Mouse (Mus musculus) liver (tissue): ENCODE results near the gene Scaper.

ENCODE experiments used
- DNase-seq: peaks from one replicate; pipeline ENCODE4 v3.0.0-alpha.2; 2020; ENCODE audit warnings: mixed read lengths

The Scaper gene

GRCm38 (mm10) chr9:55598594-55598993 is 339.3 kb downstream of the Scaper start:
- DNase-seq = no peak

- no peak for DNase-seq
These were observed 351.8 kb downstream of the Scaper start for GRCm38 (mm10) chr9:55586141-55586540.

DNA sequence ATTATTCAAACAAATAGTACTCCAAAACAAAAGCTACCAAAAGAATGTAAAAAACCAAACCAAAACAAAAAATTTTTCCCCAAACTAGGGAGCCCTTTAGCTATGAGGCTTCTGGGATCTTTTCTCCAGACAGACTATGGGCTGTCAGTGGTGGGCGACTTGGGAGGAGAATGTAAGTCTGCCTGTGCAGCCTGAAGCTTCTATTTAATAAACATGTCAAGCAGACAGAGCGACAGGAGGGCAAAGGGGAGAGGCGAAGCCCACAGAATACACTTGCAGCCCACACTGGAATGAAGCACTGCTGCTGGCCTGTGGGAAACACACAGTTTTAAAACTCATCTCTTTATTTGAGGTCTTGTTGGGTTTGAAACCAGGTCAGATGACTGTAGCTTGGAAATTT is 356.5 kb downstream of the Scaper start:
- DNase-seq = no peak

GRCm38 (mm10) chr9:55576571-55576970 is 361.3 kb downstream of the Scaper start:
- DNase-seq = no peak

- no peak for DNase-seq
These were observed 366.8 kb downstream of the Scaper start for GRCm38 (mm10) chr9:55571071-55571470.

GRCm38 (mm10) chr9:55568466-55569159 is 369.3 kb downstream of the Scaper start:
- no peak for DNase-seq

DNA sequence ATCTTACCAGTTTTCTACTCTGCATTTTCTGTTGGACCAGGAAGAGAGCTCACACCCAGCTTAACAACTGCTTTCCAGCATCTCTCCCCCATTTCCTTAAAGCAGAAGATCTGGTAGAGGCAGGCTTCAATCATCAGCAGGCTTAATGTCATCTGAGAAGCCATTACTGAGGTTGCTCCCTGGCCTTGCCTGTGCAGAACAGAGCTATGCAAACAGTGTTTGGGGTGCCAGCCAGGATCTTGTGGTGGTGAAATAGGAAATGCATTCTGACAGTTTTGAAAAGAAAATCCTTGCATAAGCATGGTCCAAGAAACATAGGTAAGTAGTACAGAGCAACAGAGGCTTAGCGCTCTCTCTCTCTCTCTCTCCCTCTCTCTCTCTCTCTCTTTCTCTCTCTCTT is 377.0 kb downstream of the Scaper start:
- no peak for DNase-seq

- no peak for DNase-seq
These were observed 382.9 kb downstream of the Scaper start for GRCm38 (mm10) chr9:55554986-55555385.

DNA sequence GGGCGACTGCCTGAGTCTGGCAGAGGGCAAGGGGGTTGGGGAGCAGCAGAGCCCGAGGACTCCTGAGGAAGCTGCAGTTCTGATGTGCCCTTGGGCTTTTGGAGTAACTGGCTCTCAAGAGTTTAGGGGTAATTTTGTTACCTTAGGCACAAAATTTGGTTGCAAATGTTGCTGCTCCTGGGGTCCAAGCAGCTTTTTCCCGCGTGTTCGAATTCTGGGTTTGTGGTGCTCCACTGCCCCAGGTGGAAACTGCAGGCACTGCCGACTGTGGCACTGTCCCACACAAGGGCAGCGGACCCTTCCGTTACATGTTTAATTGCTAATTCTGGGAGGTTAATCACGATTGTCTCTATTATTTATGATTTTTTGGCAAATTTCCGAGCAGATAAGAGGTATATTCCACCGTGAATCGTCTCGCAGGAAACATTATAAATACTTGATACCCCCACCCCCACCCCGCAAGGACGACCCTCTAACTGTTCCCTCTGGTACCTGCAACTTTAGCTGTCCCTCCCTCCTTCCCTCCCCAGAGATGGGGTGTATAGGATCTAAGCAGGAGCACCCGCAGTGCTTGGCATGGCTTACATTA is 388.5 kb downstream of the Scaper start:
- DNase-seq = no peak

GRCm38 (mm10) chr9:55548871-55549270 is 389.0 kb downstream of the Scaper start:
- no peak for DNase-seq

- DNase-seq = peak; percentile 55
These were observed 391.5 kb downstream of the Scaper start for GRCm38 (mm10) chr9:55546176-55547010.

DNA sequence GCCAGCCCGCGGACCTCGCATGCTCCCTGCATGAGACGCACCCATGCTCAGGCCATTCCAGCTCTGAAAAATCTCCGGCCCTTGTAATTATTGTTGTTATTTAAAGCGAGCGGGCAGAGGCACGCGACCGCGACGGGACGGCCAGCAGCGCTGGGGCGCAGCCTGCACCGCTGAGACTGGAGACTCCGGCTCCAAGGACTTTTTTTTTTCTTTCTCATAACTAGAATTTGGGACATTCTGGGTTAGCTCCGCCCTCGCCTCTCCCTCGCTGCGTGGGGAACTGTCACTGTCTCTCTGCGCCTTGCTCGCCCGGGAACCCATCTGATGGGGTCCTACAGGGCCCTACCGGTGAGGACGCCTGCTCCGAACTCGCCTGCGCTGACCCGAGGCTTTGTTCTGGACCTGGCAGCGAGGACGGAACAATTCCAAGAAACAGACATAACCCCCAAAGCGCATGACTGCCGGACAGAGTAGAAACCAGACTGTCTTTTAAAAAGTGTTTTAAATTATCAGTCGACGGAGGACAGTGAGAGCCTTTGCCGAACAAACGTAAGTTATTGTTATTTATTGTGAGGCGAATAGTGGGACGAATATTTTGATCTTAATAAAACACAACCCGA is 392.3 kb downstream of the Scaper start:
- no peak for DNase-seq

DNA sequence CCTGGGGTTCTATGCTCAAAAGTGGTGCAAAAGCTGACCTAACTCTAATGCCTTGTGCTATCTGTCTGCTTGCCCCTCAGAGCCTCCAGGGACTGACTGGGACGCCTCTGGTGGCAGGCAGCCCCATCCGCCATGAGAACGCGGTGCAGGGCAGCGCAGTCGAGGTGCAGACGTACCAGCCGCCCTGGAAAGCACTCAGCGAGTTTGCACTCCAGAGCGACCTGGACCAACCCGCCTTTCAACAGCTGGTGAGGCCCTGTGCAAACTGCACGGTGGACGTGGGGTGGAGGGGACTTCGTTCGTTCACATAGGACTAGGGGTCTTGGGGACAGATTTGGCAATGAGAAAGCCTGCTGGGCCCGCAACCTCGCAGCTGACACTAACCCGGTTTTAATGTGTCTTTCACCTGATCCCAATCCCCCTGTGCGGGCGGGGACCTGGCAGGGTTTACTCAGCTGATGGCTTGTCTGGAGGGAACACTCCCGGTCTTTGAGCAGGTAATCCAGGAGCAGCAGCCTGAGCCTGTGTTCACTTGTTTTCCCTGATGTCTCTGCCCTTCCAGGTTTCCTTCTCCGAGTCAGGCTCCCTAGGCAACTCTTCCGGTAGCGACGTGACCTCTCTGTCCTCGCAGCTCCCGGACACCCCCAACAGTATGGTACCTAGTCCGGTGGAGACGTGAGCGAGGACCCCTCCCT is 392.9 kb downstream of the Scaper start:
- no peak for DNase-seq

DNA sequence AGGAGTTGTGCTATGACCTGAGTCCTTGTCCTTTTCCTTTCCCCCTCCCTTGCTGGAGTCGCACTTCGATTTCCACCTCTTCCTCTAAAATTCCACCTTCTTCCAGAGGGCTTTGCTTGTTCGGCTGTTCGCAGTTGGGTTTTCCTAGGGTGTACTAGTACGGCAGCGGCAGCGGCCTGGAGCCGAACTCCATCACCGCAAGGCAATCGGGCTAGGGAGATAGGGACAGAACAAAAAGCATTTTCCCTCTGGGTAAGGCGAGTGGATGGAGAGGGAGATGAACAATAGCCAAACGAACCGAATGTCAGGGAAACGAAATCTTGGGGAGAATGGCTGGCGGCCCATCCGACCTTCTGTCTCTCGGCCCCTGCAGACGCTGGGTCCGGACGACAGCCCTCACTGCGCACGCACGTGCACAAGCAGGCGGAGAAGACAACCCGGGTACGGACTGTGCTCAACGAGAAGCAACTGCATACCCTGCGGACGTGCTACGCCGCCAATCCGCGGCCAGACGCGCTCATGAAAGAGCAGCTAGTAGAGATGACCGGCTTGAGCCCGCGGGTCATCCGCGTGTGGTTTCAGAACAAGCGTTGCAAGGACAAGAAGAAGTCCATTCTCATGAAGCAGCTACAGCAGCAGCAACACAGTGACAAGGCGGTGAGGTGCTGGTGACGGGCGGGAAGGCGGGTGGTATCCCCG is 394.1 kb downstream of the Scaper start:
- DNase-seq = peak; percentile 38

DNA sequence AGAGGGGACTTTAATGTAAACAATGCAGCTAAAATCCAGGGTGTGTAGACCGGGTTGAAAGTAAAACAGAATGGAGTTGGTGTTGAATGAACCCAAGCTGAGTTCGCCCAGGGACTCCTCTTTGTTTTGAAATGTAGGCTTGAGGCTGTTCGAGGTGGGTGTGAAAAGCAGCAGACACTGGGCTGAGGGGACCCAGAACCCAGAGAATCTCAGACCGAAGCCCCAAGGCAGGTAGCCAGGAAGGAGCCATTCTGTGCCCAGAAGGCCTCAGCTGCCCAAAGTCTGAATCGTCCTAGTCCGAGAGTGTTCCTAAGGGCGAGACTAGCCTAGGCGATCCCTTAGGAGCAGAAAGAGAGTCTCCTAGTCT is 394.6 kb downstream of the Scaper start:
- DNase-seq = no peak

GRCm38 (mm10) chr9:55542366-55543325 is 395.3 kb downstream of the Scaper start:
- DNase-seq = no peak

DNA sequence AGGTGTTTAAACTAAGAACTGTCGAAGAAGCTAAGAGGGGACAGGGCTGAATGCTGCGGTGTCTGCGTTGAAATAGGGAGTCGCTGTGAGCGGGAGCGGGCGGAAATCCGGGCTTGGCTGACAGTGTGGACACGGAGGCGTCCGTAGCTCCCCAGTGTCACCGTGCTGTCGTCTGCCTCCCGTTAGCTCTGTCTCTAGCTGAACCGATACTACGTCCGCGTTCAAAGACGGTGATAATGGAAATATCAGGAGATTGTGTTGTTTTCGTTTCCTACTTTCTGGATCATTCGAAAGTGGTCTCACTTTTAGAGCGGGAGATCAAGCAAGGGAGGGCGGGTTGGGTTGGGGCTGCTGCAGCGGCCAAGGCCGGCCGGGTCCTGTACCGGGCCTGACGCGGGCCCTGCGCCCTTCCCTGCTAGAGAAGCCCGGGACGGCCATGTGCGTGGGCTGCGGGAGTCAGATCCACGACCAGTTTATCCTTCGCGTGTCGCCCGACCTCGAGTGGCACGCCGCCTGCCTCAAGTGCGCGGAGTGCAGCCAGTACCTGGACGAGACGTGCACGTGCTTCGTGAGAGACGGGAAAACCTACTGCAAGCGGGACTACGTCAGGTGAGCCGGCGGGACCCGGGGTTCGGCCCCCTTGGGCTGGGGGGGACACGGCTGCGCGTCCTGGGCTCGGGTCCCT is 396.1 kb downstream of the Scaper start:
- DNase-seq = no peak

GRCm38 (mm10) chr9:55540888-55541287 is 397.0 kb downstream of the Scaper start:
- peak; percentile 68 for DNase-seq

GRCm38 (mm10) chr9:55540391-55540770 is 397.5 kb downstream of the Scaper start:
- no peak for DNase-seq

GRCm38 (mm10) chr9:55539661-55540390 is 398.1 kb downstream of the Scaper start:
- DNase-seq = no peak
